Mouse (Mus musculus) NIH3T3 (cell line): ENCODE measurements around the gene Gfm1.

Experiments used
- DNase-seq: peaks from one replicate; pipeline ENCODE4 v3.0.0-alpha.2; 2012; ENCODE audit warnings: low read depth

Gene Gfm1

GRCm38 (mm10) chr3:67429999-67430380 lies at the start of gene Gfm1:
TSS of gene Gfm1 (plus strand) at chr3:67430096.
- peak; percentile 91 for DNase-seq

- DNase-seq = no peak
These were observed 428 bp upstream of the Gfm1 start for GRCm38 (mm10) chr3:67429338-67429998.

- DNase-seq = no peak
These were observed 4.1 kb downstream of the Gfm1 start for GRCm38 (mm10) chr3:67434011-67434410.

GRCm38 (mm10) chr3:67447143-67447542 lies 17.2 kb downstream of the Gfm1 start:
- DNase-seq = no peak

GRCm38 (mm10) chr3:67449660-67450059 lies 19.8 kb downstream of the Gfm1 start:
- no peak for DNase-seq

GRCm38 (mm10) chr3:67450601-67451210 lies 20.8 kb downstream of the Gfm1 start:
- DNase-seq = peak; percentile 19

GRCm38 (mm10) chr3:67459881-67460280 lies 30.0 kb downstream of the Gfm1 start:
- DNase-seq = no peak

GRCm38 (mm10) chr3:67462015-67462414 lies 32.1 kb downstream of the Gfm1 start:
- no peak for DNase-seq

GRCm38 (mm10) chr3:67462578-67462977 lies 32.7 kb downstream of the Gfm1 start:
- peak; percentile 58 for DNase-seq

- no peak for DNase-seq
These were observed 33.1 kb downstream of the Gfm1 start for GRCm38 (mm10) chr3:67463001-67463400.

GRCm38 (mm10) chr3:67463450-67464372 lies 33.8 kb downstream of the Gfm1 start, which contains the start of gene Lxn:
TSS of gene Lxn (minus strand) at chr3:67463926.
- DNase-seq = peak; percentile 83

GRCm38 (mm10) chr3:67466576-67466975 lies 36.7 kb downstream of the Gfm1 start:
- no peak for DNase-seq

GRCm38 (mm10) chr3:67467281-67467680 lies 37.4 kb downstream of the Gfm1 start:
- DNase-seq = no peak

GRCm38 (mm10) chr3:67471408-67472127 lies 41.7 kb downstream of the Gfm1 start:
- no peak for DNase-seq

GRCm38 (mm10) chr3:67473438-67473837 lies 43.5 kb downstream of the Gfm1 start:
- no peak for DNase-seq

- no peak for DNase-seq
These were observed 49.9 kb downstream of the Gfm1 start for GRCm38 (mm10) chr3:67479806-67480205.

GRCm38 (mm10) chr3:67482400-67482799 lies 52.5 kb downstream of the Gfm1 start:
- no peak for DNase-seq

GRCm38 (mm10) chr3:67485233-67485632 lies 55.3 kb downstream of the Gfm1 start:
- no peak for DNase-seq

GRCm38 (mm10) chr3:67490156-67490555 lies 60.3 kb downstream of the Gfm1 start:
- DNase-seq = peak; percentile 80

GRCm38 (mm10) chr3:67492086-67492869 lies 62.4 kb downstream of the Gfm1 start:
- no peak for DNase-seq

- DNase-seq = no peak
These were observed 63.2 kb downstream of the Gfm1 start for GRCm38 (mm10) chr3:67493132-67493531.
